Mouse (Mus musculus) heart, postnatal 36 days (tissue): ENCODE results near the gene Fbxw4. TPM values are rescaled to one million over a fixed set of nuclear protein-coding genes. Genes with fewer than 3 reads are reported as not detected.
"Not testable (repeated sequence)": the region's sequence is repeated elsewhere in the genome, so short reads cannot be mapped to it uniquely, and the experiment has no call there.

Experiments used
- DNase-seq, 2 experiments: peaks; one replicate each; pipeline ENCODE4 v3.0.0; 2021 to 2022
- intact Hi-C: fragments of 180-260 bp; cut with DNase I; formaldehyde crosslinking; loops from one replicate; pipeline ENCODE4 v1.15.1; 2025
- total RNA-seq, 2 experiments: library from RNA; stranded (reverse); gene quantifications; 2 replicates each; pipeline ENCODE4 v1.2.3; 2021

The Fbxw4 gene
- total RNA-seq, 2 experiments from 2014 or later = 28.1 to 29.4 TPM

DNA sequence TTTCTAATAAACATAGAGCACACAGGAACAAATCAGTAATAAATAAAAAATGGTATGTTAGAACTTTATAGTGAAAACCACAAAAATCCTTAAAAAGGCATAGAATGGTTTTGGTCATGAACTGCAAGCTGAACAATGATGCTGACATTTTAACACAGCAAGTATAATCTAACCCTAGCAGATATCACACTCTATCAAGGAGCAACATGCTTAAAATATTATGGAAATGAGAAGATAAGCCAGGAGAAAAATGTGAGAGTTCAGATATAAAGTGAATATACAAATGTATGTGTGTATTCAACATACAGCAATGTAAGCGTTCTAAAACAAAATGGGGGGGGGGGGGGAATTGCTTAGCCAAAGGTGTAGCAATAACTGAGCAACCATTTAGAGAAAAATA, 2.3 kb downstream of the Fbxw4 start:
- intact Hi-C loops = no loop called here

DNA sequence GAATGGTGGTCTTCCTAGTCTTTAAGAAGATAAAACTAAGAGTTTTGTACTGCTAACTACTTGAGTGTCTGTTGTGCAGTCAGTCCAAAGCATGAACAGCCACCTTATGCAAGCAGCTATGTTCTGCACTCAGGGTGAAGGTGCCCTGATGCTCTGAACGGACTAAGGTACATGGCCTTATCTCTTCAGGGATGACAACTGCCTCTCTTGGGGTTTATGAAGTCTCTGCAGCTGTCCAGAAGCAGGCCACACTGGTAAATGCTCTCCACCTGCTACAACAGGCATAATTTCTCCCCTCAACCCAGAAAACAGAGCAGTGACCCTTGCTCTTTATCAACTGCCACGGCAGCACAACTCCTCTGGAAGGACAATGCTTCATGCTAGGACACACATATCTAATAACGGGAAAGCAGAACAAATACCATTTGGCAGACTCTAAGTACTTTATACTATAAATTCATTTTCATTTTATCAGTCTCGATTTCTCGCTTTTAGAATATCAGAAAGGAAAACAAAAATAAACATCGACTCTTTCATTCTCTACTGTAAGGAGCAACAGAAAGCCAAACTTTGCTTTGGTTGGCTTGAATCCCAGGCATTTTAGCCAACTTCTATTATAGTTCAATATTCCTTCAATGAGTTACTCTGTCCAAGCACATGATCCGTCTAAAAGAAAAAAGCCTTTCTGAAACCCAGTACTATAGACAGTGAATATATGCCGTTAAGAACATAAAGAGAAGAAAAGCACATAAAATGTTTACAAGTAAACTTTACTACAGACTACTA, 3.1 kb downstream of the Fbxw4 start:
- intact Hi-C loops = no loop called here
- no peak for DNase-seq

More for the DNA sequence above, 2.3 kb downstream of the Fbxw4 start:
- DNase-seq = no peak

DNA sequence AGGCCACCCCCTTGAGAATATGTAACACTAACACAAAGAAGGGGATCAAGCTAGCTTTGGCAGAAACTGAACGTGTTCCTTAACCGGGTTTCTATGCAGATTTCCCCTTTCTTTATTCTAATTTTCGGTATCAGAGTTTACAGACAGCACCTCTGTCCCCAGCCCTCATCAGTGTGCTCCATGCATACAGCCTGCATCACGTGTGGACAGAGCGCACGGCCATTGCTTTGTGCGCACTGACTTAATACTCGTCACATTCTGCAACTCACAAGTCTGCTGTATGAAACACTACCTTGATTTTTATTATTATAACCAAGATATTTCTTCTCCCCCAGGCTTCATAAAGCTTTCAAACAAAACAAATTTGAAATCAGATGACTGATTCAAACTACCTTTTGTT, 4.2 kb downstream of the Fbxw4 start:
- intact Hi-C loops = no loop called here
- DNase-seq = no peak

DNA sequence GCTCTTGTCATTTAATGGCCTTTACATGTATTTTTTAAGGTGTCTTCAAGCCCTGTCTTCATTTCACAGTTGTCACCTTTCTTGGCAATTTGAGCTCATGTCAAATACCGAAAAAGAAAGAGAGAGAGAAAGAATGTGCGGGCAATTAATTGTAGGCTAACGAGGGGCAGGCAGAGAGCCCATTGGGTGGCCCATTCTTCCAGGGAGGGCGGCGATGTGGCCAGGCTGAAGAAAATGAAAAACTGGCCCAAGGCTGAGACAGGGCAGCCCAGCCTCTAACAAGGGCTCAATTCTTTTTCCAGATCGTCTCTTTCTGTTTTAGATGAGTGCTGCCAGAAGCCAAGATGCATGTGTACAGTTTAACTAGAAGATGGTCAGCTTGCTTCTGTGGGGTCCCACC, 6.1 kb downstream of the Fbxw4 start:
- DNase-seq = no peak
- intact Hi-C loops = no loop called here

DNA sequence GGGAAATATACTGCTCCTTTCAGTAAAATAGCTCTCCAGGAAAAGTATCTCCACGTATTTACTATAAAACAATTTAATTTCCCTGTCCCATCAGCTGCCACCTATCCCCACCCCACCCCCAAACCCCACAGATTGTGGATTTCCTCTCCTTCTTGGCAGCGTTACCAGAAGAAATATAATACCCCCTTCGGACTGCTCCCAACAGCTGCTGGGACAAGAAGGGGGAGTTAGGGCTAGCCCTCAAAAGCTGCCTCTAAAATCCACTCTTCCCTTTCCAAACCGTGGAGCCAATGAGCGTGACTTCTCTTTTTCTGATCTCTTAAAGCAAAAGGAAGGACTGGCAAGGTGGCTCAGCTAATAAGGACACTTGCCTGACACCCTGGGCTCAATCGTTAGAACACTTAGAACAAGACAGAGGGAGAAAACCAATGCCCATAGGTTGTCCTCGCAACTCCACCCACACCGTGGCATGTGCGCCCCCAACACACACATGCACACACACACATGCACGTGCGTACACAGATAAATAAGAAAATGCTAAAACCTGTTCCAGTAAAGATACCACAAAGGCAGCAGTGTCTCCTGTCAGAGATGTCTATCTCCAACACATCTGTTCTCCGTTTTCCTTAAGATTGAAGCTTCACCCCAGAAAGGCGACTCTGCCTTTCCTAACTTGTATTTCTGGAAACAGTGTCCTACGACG, 7.7 kb downstream of the Fbxw4 start:
- no peak for DNase-seq

DNA sequence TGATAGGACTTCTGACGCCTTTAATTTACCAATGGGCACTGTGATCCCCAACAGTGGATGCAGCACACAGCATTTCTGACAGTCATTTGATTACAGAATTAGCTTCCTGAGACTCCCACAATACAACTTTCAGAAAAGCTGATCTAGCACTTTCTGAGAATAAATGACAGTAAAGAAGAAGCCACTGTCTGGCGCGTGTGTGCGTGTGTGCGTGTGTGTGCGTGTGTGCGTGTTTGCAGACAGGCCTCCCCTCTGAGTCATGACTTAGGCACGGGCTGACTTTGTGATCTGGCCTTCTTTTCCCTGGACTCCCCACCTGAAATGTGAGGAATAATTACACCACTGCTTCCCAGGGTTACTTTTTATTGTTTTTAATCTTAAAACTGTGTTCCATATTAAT, 8.6 kb downstream of the Fbxw4 start:
- DNase-seq = no peak
- intact Hi-C loops = no loop called here

More for the DNA sequence above, 7.7 kb downstream of the Fbxw4 start:
- intact Hi-C loops = no loop called here

DNA sequence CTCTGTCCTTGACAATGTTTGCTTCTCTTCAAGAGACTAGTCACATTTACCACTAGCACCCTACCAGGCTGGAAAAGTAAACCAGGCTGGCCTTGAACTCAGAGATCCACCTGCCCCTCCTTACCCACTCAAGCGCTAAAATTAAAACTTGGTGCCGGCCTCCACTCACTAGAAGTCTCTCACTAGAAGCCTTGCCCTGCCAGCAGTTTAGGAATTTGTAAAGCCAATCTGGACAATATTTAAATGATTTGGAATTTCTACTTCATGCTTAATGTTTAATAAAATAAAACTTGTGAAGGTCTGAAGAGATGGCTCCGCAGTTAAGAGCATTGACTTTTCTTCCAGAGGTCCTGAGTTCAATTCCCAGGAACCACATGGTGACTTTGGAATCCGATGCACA, 10.3 kb downstream of the Fbxw4 start:
- DNase-seq = no peak
- intact Hi-C loops = no loop called here

DNA sequence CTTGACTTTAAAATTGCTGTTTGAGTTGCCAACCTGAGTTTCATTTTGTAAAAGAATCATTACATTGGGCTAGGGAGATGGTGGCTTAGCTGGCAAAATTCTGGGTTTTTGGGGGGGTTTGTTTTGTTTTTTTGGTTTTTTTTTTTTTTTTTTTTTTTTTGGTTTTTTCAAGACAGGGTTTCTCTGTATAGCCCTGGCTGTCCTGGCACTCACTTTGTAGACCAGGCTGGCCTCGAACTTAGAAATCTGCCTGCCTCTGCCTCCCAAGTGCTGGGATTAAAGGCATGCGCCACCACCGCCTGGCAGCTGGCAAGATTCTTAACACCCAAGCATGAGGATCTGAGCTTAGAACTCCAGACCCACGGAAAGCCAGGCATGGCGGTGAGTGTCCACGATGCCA, 11.6 kb downstream of the Fbxw4 start:
- intact Hi-C loops, DNase-seq: not testable (repeated sequence)

DNA sequence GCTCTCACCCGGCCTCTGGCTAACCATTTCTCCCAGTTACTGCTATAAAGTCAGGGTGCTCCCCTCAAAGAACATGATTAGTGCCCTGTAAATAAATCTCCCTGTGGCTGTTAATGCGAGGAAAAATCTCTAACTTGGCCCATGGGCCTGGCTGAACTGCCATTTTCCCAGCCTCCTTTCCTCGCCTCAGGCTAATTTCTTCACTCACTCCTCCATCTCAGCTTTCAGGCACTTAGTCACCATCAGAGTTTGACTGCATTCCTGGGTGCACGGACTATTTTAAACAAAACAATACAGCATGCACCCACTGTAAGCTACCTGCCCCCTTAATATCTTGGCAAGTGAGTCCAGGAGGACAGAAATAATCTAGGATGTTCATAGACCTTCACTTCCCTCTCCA, 13.2 kb downstream of the Fbxw4 start:
- intact Hi-C loops = no loop called here
- DNase-seq = no peak

DNA sequence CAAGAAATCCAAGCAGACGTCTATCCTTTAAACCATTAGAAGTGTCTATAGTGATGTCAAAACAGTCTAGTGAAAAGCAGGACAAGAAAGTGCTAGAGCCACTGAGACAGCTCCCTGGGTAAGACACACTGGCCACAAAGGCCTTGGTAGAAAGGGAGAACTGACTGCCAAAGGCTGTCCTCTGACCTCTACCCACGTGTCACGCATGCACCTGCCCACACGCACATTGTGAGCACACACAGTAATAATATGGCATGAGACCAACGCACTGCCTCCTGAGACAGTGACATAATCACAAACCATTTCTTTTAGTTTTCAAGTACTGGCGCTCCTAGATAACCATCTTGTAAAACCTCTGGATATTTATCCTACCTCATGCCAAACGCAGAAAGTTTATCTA, 19.4 kb downstream of the Fbxw4 start:
- intact Hi-C loops = no loop called here
- DNase-seq = no peak

DNA sequence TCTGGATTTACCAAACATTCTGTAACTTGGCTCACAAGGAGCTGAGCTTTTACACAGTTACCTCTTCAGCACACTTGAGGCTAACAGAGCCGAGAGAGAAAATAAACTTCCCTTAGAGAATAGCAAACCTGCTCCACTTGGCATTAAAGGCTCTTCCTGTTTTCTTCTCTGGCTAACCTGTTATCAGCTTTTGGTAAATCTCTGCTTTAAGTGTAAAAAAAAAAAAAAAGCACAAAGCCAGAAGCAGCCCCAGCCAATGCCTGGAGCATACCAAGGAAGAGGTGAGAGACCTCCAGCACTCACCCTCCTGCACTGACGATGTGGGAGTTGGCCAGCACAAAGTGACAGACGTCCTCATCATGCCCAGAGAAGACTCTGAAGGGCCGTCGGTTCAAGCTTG, 24.2 kb downstream of the Fbxw4 start:
- no peak for DNase-seq
- intact Hi-C loops = no loop called here

DNA sequence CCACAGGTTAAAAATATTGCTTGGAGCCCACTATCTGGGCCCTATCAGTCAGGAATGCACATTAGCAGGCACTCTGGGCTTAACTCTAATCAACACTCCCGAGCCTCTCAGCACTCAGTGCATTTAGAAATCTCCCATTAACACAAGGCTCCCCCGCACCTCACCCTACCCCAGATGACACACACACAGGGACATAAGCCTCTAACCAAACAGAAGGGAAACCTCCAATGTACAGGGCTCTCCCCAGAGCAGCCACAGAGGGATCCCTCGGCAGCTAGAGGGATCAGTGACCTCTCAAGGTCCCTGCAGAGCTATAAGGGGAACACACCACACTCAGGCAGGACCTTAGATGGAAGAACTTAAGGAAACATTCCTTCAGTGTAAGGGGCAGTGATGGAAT, 28.5 kb downstream of the Fbxw4 start:
- DNase-seq = no peak
- intact Hi-C loops = no loop called here

DNA sequence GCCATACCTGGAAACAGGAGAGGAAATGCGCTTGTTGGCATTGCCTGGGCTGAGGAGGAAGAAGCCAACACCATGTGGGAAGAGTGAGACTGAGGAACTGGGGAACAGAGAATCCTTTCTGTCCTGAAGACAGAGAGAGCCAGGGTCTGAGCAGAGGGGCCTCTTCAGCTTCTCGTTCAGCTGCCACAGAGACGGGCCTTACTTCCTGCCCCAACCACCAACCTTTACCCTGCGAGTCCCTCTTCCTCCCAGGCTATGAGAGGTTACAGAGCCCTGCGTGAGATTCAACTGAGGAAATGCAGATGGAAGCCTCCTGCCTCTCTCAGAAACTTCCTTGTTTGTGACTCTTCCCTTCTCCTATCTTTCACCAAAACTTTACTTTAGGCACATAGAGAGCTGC, 29.2 kb downstream of the Fbxw4 start:
- no peak for DNase-seq
- intact Hi-C loops = no loop called here

DNA sequence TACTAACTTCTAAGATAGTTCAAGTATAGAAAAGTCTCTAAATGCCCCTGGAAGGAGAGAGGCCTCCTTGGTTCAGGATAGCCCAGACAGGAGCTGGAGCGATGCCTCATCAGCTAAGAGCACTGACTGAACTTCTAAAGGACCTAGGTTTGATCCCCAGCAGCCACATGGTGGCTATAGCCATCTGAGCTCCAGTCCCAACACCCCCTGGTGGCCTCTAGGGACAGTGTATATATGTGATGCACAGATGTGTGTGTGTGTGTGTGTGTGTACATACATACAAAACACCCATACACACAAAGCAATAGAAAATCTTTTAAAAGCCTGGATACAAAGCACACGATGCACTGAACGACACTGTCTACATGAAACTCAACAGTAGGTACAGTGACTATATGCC, 30.9 kb downstream of the Fbxw4 start:
- intact Hi-C loops = loop anchor here (5.0 kb wide), 1 partner anchor 57 kb away; no protein-coding TSS in a partner anchor
- no peak for DNase-seq

DNA sequence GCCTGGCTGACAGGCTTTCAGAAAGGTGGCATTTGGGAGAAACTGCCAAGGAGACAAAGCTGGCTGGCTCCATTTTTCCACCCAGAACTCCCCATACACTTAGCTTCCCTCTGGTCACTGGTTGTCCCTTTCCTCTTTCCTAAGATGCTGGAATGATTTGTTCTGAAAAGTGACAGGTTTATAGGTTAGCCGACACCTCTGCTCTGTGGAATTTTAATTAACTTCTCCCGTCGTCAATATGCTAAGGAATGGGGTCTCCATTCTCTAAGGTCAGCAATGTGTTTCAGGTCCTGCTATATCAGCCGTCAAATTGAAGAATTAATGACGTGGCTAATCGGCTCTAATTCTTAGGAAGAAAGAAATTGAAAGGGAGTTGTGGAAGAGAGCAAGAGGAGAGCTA, 31.5 kb downstream of the Fbxw4 start:
- DNase-seq = no peak
- intact Hi-C loops = loop anchor here (5.0 kb wide), 1 partner anchor 56 kb away; no protein-coding TSS in a partner anchor

DNA sequence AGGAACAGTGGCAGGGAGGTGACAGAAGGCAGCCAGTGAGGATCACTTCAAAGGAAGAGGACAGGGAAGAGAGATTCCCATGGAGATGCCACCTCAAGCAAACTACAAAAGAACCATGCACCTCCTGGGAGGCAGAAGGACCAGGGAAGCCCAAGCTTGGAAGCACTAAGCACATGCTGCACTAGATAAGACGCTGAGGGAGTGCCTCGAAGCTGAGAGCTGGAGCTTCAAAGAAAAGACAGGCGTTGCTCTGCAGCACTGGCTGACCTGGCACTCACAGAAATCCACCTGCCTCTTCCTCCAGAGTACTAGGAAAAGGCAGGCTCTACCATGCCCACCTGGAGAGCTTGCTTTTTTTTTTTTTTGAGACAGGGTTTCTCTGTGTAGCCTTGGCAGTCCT, 33.1 kb downstream of the Fbxw4 start:
- DNase-seq = no peak
- intact Hi-C loops = loop anchor here (5.0 kb wide), 1 partner anchor 55 kb away; no protein-coding TSS in a partner anchor

DNA sequence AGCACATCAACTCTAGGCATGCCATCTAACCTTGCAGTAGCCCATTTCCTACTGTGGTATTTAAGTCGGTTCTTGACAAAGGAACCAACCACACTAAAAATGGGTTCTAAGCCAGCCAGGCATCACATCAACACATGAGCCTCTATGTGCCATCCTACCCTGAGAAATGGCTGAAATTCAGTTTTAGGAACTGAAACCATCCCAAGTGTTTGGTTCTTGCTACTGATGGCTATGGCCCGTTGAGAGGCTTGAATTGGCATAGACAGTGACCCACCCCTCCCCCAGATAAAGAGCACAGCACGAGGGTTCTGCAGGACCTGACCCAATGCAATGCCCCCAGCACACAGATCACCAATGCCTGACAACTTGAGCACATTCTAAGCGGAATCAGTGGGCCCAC, 36.4 kb downstream of the Fbxw4 start:
- intact Hi-C loops = no loop called here
- DNase-seq = no peak

DNA sequence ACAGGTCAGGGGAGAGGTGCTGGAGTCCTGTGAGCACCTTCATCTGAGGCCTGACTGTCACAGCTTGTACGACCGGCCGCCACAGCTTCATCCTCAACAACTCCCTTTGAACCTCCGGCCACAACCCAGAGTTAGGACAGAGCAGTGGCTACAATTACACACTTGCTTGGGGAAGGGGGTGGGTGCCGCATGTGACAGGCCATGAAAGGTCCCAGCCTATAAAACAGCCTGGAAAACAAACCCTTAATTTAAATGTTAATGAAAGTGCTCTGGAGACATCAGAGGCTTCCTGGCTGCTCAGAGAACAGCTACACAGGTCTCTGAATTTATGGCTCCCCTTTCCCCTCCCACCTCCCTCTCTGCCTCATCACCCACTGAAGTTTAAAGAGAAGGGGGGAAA, 38.0 kb downstream of the Fbxw4 start:
- no peak for DNase-seq
- intact Hi-C loops = no loop called here

DNA sequence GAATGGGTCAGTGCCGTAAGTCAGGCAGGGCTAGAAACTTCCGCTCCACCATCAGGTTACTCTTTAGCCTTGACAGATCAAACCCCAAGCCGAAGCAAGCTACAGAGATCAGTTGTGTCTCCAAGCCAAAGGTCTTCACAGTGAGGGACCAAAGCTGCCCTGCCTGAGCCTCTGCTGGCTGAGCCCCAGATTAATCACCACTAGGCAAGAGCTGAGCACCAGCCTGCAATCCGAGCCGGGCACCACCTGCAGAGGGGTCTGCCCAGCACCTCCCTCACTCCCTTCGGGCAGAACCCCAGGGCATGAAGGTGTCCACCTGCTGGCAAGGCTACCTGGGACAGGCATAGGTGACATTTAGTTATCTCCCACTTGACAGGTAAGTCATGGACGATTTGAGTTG, 39.1 kb downstream of the Fbxw4 start:
- no peak for DNase-seq
- intact Hi-C loops = no loop called here

DNA sequence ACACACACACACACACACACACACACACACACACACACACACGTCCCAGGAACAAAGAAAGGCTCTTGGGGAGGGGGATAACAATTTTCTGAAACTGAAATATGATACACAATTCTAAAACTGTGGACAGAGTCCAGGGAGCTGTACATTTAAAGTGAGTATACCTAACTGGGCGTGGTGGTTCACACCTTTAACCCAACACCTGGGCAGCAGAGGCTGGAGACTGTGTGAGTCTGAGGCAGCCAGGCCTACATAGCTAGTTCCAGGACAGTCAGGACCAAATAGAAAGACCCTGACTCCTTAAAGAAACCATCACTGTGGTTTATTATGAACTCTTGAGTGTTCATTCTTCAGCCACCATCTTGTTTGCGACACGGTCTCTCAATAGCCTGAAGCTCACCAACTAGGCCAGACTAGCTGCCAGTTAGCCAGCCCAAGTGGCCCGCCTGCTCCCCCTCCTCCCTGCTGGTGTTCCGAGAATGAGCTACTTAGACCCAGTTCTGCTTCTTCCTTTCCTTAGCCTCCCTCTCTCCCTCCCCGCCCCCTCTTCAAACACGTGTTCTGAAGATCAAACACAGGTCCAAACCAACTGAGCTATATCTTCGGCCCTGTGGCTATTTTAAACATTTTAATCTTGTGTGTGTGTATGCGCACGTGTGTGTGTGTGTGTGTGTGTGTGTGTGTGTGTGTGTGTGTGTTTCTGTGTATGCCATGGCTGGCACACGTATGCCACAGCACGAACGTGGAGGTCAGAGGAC, 40.2 kb downstream of the Fbxw4 start:
- intact Hi-C loops = no loop called here
- DNase-seq = no peak

DNA sequence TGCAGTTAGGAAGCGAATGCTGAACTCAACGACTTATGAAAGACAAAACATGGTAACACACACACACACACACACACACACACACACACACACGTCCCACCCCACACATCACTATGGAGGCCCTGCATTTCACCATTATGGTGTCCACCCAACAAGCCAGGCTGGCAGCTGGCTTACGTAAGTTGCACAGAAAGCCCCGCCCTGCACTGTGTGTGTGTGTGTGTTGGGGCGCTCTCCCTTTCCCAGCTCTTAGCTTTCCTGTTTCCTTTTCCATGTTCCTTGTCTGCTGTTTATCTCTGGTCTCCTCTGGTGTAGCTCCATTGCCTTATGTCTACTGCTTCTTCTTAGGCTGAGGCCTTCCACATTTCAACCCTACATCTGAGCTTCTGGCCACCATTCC, 41.9 kb downstream of the Fbxw4 start:
- intact Hi-C loops = no loop called here
- no peak for DNase-seq
